Mouse (Mus musculus) CH12.LX (cell line): ENCODE results near the gene Fam69a.

Experiments
- CTCF ChIP-seq, 2 experiments: IDR thresholded peaks in 1 of 2; conservative IDR thresholded peaks in 1 of 2; 2 replicates each; pipeline ENCODE4 v1.5.1; 2011 to 2012; ENCODE audit warnings: low read depth in 2 of 2, low read length in 2 of 2, improper control_type of control experiment in 1 of 2, inconsistent platforms in 1 of 2, mild to moderate bottlenecking in 1 of 2, moderate library complexity in 1 of 2
- EP300 ChIP-seq: IDR thresholded peaks from 2 replicates; pipeline ENCODE4 v1.6.1; 2011; ENCODE audit warnings: low read length, improper control_type of control experiment
- ETS1 ChIP-seq: conservative IDR thresholded peaks from 2 replicates; pipeline ENCODE4 v1.6.1; 2012; ENCODE audit warnings: low read depth, mild to moderate bottlenecking, inconsistent platforms, low read length, improper control_type of control experiment, moderate library complexity
- MAX ChIP-seq: IDR thresholded peaks from 2 replicates; pipeline ENCODE4 v1.6.1; 2011; ENCODE audit warnings: low read length, improper control_type of control experiment
- MEF2A ChIP-seq: IDR thresholded peaks from 2 replicates; pipeline ENCODE4 v1.6.1; 2014; ENCODE audit warnings: low read depth, mild to moderate bottlenecking, inconsistent platforms, low read length, improper control_type of control experiment, borderline replicate concordance
- NRF1 ChIP-seq: IDR thresholded peaks from 2 replicates; pipeline ENCODE4 v1.6.1; 2014; ENCODE audit warnings: low read depth, mild to moderate bottlenecking, inconsistent platforms, low read length, improper control_type of control experiment, moderate library complexity
- POLR2A ChIP-seq: IDR thresholded peaks from 2 replicates; pipeline ENCODE4 v1.6.1; 2011; ENCODE audit warnings: low read depth, mild to moderate bottlenecking, improper control_type of control experiment, low read length
- RAD21 ChIP-seq: IDR thresholded peaks from 2 replicates; pipeline ENCODE4 v1.6.1; 2011; ENCODE audit warnings: low read depth, mild to moderate bottlenecking, low read length, improper control_type of control experiment, moderate library complexity
- SMC3 ChIP-seq: IDR thresholded peaks from 2 replicates; pipeline ENCODE4 v1.6.1; 2011; ENCODE audit warnings: low read depth, low read length, improper control_type of control experiment
- UBTF ChIP-seq: IDR thresholded peaks from 2 replicates; pipeline ENCODE4 v1.6.1; 2012; ENCODE audit warnings: low read depth, mild to moderate bottlenecking, inconsistent platforms, low read length, improper control_type of control experiment, moderate library complexity
- USF1 ChIP-seq: IDR thresholded peaks from 2 replicates; pipeline ENCODE4 v1.6.1; 2014; ENCODE audit warnings: low read depth, mild to moderate bottlenecking, inconsistent platforms, low read length, improper control_type of control experiment

DNA sequence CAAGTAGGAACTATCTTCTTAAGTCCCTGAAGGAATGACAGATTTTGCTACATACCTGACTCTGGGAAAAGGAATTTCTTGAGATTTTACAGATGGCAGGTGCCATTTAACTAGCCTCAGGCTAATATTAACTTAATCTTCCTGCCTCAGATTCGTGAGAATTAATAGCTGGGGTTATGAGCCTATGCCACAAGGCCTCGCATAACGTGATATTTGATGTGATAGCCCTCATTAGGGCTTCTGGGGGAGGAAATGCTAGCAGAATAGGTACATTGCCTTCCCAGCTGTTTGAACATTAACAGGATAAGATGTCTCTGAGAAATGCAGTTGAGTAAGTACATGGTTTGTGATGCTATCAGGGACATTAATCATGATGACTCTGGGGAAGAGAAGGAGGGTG lies 34.5 kb upstream of the Fam69a start:
- TF ChIP-seq POLR2A (no peak), SMC3 (no peak), EP300 (no peak), RAD21 (no peak), CTCF (conservative IDR thresholded peaks at IDR 0.05 in 1 of 2, IDR thresholded peaks at IDR 0.05 in 1 of 2; ENCODE audit: low read depth in 2 of 2, low read length in 2 of 2) (no peak), NRF1 (no peak), ETS1 (no peak), UBTF (no peak), USF1 (no peak), MEF2A (no peak), MAX (no peak)
